Mouse (Mus musculus) myocyte (in vitro differentiated cells): ENCODE measurements around the gene Podn. TPM values are rescaled to one million over a fixed set of nuclear protein-coding genes. Genes with fewer than 3 reads are reported as not detected.

Source experiments
- H3K27me3 ChIP-seq: one replicate; pipeline ENCODE4 v1.6.1; 2011; ENCODE audit not compliant: control insufficient read depth, insufficient read depth, insufficient read length
- H3K36me3 ChIP-seq: one replicate; pipeline ENCODE4 v1.6.1; 2011; ENCODE audit not compliant: control insufficient read depth, insufficient read depth
- H3K4me2 ChIP-seq: one replicate; pipeline ENCODE4 v1.6.1; 2011; ENCODE audit warnings: low read depth, control low read depth
- H3K4me3 ChIP-seq: one replicate; pipeline ENCODE4 v1.5.1; 2011; ENCODE audit warnings: mild to moderate bottlenecking, control low read depth, moderate library complexity
- H3K79me2 ChIP-seq: one replicate; pipeline ENCODE4 v1.6.1; 2011; ENCODE audit not compliant: control insufficient read depth, insufficient read depth
- H3ac ChIP-seq: one replicate; pipeline ENCODE4 v1.6.1; 2011; ENCODE audit not compliant: control insufficient read depth, insufficient read length
- CEBPB ChIP-seq: IDR thresholded peaks from 2 replicates; pipeline ENCODE4 v1.6.1; 2011; ENCODE audit warnings: mild to moderate bottlenecking, moderate library complexity; ENCODE audit not compliant: poor library complexity, insufficient read depth, severe bottlenecking
- E2F4 ChIP-seq: IDR thresholded peaks from one replicate; pipeline ENCODE4 v1.6.1; 2011; ENCODE audit warnings: mild to moderate bottlenecking, control low read depth, moderate library complexity; ENCODE audit not compliant: insufficient read depth
- MAX ChIP-seq: IDR thresholded peaks from one replicate; pipeline ENCODE4 v1.6.1; 2011; ENCODE audit warnings: low read depth, mild to moderate bottlenecking, control low read depth
- MYOD1 ChIP-seq, 3 experiments: IDR thresholded peaks; one replicate each; pipeline ENCODE4 v1.6.1; 2011; ENCODE audit warnings: control low read depth in 2 of 3, low read depth in 2 of 3, mild to moderate bottlenecking in 2 of 3, moderate library complexity in 1 of 3; ENCODE audit not compliant: insufficient read length in 2 of 3, control insufficient read depth in 1 of 3
- MYOG ChIP-seq, 3 experiments: IDR thresholded peaks; one replicate each; pipeline ENCODE4 v1.6.1; 2011; ENCODE audit warnings: control low read depth in 2 of 3, low read depth in 2 of 3, mild to moderate bottlenecking in 2 of 3; ENCODE audit not compliant: insufficient read length in 2 of 3, control insufficient read depth in 1 of 3, insufficient read depth in 1 of 3
- POLR2A ChIP-seq: IDR thresholded peaks from one replicate; pipeline ENCODE4 v1.6.1; 2011; ENCODE audit warnings: low read depth, mild to moderate bottlenecking, control low read depth, moderate library complexity; ENCODE audit not compliant: insufficient read length
- POLR2AphosphoS2 ChIP-seq: IDR thresholded peaks from one replicate; pipeline ENCODE4 v1.6.1; 2011; ENCODE audit warnings: low read depth, control low read depth; ENCODE audit not compliant: insufficient read length
- REST ChIP-seq: IDR thresholded peaks from one replicate; pipeline ENCODE4 v1.6.1; 2011; ENCODE audit warnings: mild to moderate bottlenecking, control low read depth, moderate library complexity; ENCODE audit not compliant: insufficient read depth, insufficient read length
- SRF ChIP-seq: IDR thresholded peaks from one replicate; pipeline ENCODE4 v1.6.1; 2011; ENCODE audit warnings: low read depth; ENCODE audit not compliant: control insufficient read depth, insufficient read length
- TCF12 ChIP-seq: IDR thresholded peaks from one replicate; pipeline ENCODE4 v1.6.1; 2011; ENCODE audit warnings: mild to moderate bottlenecking, control low read depth; ENCODE audit not compliant: poor library complexity, insufficient read depth, severe bottlenecking
- TCF3 ChIP-seq: IDR thresholded peaks from one replicate; pipeline ENCODE4 v1.6.1; 2011; ENCODE audit warnings: low read depth, control low read depth; ENCODE audit not compliant: insufficient read length
- USF1 ChIP-seq: IDR thresholded peaks from one replicate; pipeline ENCODE4 v1.6.1; 2011; ENCODE audit warnings: low read depth, mild to moderate bottlenecking, control low read depth, moderate library complexity
- polyA plus RNA-seq: library from polyadenylated mRNA; unstranded; fragments of >200 nt; fragmentation: generic; extraction: Trizol; gene quantifications from one replicate; pipeline ENCODE4 v1.2.1, GENCODE M21; 2012; ENCODE audit warnings: missing spikeins

Podn gene
- polyA plus RNA-seq, 1 experiment: 0.10 TPM

DNA sequence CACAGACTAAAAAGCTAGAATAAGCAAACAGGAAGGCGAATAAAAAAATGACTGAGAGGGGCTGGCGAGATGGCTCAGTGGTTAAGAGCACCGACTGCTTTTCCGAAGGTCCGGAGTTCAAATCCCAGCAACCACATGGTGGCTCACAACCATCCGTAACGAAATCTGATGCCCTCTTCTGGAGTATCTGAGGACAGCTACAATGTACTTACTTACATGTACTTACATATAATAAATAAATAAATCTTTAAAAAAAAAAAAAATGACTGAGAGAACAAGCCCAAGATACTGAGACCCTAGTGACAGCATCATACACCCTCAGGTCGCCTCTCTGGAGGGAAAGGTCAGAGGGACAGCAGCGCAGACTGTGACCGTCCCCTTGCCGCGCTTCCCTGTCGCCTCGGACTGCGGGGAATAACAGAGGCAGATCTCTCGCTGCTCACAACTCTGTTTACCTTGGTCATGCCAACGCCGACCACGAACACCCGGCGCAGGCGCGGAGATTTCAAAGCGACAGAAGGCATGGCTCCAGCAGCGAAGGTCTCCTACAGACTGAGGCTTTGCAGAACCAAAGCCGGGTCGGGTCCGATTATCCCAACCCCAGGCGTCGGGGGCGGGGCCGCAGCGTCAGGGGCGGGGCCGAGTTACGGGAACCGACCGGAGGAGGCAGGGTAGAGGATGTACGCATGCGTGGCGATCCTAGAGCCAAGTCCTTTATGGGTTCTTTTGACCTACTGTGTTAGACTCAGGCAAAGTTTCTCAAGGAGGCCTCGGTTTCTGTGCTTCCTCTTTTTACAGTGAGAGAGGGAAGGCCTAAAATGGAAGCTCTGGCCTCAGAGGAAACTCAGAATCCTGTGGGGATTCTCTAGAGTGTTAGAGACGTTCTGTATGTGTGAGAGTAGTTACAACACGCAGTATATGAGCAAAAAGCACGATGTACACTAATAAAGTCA lies 22.0 kb upstream of the Podn start:
- H3K4me3 ChIP-seq: peak overlapping the region; percentile 49
- no peaks in the 10 kb centered on the region for H3K27me3 ChIP-seq
- no peaks in the 10 kb centered on the region for H3K36me3 ChIP-seq
- peak overlapping the region; percentile 80 for H3ac ChIP-seq
- TF ChIP-seq POLR2A: peak; percentile 82
- no peak for TF ChIP-seq REST
- no peak for TF ChIP-seq MYOG (IDR thresholded peaks at IDR 0.05; ENCODE audit: control insufficient read depth in 1 of 3, insufficient read depth in 1 of 3, insufficient read length in 2 of 3, low read depth in 2 of 3)
- no peak for TF ChIP-seq USF1
- peak; percentile 85 for TF ChIP-seq POLR2AphosphoS2
- H3K4me2 ChIP-seq: peak overlapping the region; percentile 86
- no peaks in the 10 kb centered on the region for H3K79me2 ChIP-seq

DNA sequence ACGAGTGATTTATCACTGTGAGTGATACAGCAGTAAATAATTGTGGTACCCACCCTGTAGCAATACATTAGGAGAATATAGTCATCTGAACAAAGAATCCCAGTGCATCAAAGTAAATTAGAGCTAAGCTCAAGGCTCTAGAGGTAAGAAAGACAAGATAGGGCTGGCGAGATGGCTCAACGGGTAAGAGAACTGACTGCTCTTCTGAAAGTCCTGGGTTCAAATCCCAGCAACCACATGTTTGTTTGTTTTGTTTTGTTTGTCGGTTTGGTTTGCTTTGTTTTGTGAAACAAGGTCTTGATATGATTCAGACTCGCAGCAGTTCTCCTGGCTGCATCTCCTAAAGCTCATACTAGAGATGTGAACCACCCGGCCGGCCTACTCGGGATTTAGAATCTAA lies 21.2 kb upstream of the Podn start:
- H3K4me2 ChIP-seq: peak overlapping the region; percentile 72
- no peaks in the 10 kb centered on the region for H3K79me2 ChIP-seq
- H3ac ChIP-seq: peak overlapping the region; percentile 80
- H3K4me3 ChIP-seq: peak overlapping the region; percentile 49
- H3K27me3 ChIP-seq: no peaks in the 10 kb centered on the region
- TF ChIP-seq MYOD1 (IDR thresholded peaks at IDR 0.05; ENCODE audit: control insufficient read depth in 1 of 3, insufficient read length in 2 of 3, low read depth in 2 of 3): no peak
- TF ChIP-seq CEBPB: no peak
- TF ChIP-seq POLR2AphosphoS2: no peak
- TF ChIP-seq USF1: no peak
- TF ChIP-seq REST: no peak
- TF ChIP-seq MYOG (IDR thresholded peaks at IDR 0.05; ENCODE audit: control insufficient read depth in 1 of 3, insufficient read depth in 1 of 3, insufficient read length in 2 of 3, low read depth in 2 of 3): no peak
- TF ChIP-seq TCF12: no peak
- TF ChIP-seq SRF: no peak
- TF ChIP-seq POLR2A: no peak
- TF ChIP-seq TCF3: no peak
- TF ChIP-seq E2F4: no peak
- no peak for TF ChIP-seq MAX
- H3K36me3 ChIP-seq: no peaks in the 10 kb centered on the region

DNA sequence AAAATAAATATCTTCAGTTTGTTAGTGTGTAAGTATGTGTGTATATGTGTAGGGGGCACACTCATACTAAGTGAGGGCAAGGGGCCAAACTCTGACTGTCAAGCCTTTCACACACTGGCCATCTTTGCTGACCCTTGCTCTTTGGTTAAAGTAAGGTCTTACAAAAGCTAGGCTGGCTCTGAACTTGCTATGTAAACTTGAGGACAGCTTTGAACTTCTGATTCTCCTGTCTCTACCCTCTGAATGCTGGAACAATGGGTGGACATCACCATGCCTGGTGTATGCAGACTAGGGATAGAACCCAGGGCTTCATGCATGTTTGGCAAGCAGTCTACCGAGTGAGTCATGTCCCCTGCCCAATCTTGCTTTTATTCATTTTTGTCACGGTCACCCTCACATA lies 20.2 kb upstream of the Podn start:
- Histone ChIP-seq H3K79me2 (no peaks in the 10 kb centered on the region), H3ac (no peak overlapping the region), H3K4me3 (no peak overlapping the region), H3K4me2 (no peak overlapping the region), H3K36me3 (no peaks in the 10 kb centered on the region), H3K27me3 (no peaks in the 10 kb centered on the region)
- TF ChIP-seq REST: no peak
- TF ChIP-seq MYOD1 (IDR thresholded peaks at IDR 0.05; ENCODE audit: control insufficient read depth in 1 of 3, insufficient read length in 2 of 3, low read depth in 2 of 3): no peak
- TF ChIP-seq TCF12: no peak
- no peak for TF ChIP-seq MAX
- TF ChIP-seq TCF3: no peak
- TF ChIP-seq SRF: no peak
- no peak for TF ChIP-seq USF1
- no peak for TF ChIP-seq MYOG (IDR thresholded peaks at IDR 0.05; ENCODE audit: control insufficient read depth in 1 of 3, insufficient read depth in 1 of 3, insufficient read length in 2 of 3, low read depth in 2 of 3)
- TF ChIP-seq POLR2A: no peak
- TF ChIP-seq E2F4: no peak

DNA sequence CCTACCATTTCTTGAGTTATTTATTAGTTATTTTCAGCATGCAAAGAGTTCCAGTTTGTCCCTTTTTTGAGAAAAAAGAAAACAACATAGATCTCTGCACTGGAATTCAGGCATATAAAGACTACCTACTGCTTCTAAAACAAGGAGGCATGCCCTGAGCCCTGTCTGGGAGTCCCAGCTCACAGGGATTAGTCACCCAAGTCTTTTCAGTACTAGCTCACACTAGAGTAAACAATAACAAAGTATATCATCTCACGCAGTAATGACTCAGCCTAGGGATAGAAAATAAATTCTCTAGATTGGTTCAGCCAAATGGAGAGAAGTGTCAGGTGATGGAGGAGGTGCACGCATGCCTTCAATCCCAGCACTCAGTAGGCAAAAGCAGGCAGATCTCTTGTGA lies 14.5 kb upstream of the Podn start:
- Histone ChIP-seq H3ac (no peak overlapping the region), H3K4me2 (no peak overlapping the region), H3K36me3 (peaks cover 3% of the 10 kb centered on the region), H3K27me3 (no peaks in the 10 kb centered on the region), H3K79me2 (no peaks in the 10 kb centered on the region), H3K4me3 (no peak overlapping the region)
- TF ChIP-seq TCF3 (no peak), USF1 (no peak), CEBPB (no peak)

DNA sequence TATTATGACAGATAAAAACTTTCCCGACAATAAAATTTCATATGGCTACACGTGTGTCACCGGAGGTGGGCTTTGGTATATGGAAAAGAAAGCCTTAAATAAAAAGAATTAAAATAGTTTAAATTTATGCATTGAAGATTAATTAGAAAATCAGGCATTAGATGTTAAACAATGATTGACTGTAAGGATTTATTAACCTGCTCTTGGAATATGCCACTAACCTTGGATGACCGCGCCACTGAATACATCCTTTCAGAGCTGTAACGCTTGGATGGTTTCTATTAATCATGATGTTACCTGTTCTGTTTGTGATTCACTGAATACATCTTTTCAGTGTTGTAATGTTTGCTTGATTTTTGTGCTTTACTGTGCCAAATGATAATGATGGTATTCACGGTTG lies 13.5 kb upstream of the Podn start:
- Histone ChIP-seq H3K4me2 (no peak overlapping the region), H3K79me2 (no peaks in the 10 kb centered on the region), H3K27me3 (no peaks in the 10 kb centered on the region), H3K4me3 (no peak overlapping the region), H3ac (no peak overlapping the region), H3K36me3 (peaks cover 3% of the 10 kb centered on the region)
- TF ChIP-seq MYOD1 (IDR thresholded peaks at IDR 0.05; ENCODE audit: control insufficient read depth in 1 of 3, insufficient read length in 2 of 3, low read depth in 2 of 3) (no peak), SRF (no peak)
